Mouse (Mus musculus) lung, postnatal 0 days (tissue): ENCODE results near the gene Spint2. TPM values are rescaled to one million over a fixed set of nuclear protein-coding genes. Genes with fewer than 3 reads are reported as not detected.

Experiments
- ATAC-seq: fragments of 200-750 bp; cut with Nextera tagmentation; 2 replicates; pipeline ENCODE4 v1.8.0; 2017; ENCODE audit warnings: moderate library complexity
- DNase-seq: peaks from one replicate; pipeline ENCODE4 v3.0.0-alpha.2; 2016; ENCODE audit warnings: low spot score
- H3K27ac ChIP-seq: fragments of 300-500 bp; sonication (generic); 2 replicates; pipeline ENCODE4 v1.5.1; 2014; ENCODE audit warnings: antibody characterized with exemption, mild to moderate bottlenecking, low read length, mixed read lengths
- H3K27me3 ChIP-seq: fragments of 300-500 bp; sonication (generic); replicated peaks from 2 replicates; pipeline ENCODE4 v1.6.1; 2014; ENCODE audit warnings: low read length, mixed read lengths; ENCODE audit not compliant: insufficient read depth
- H3K36me3 ChIP-seq: fragments of 300-500 bp; sonication (generic); 2 replicates; pipeline ENCODE4 v1.6.1; 2014; ENCODE audit warnings: low read length, mixed read lengths; ENCODE audit not compliant: insufficient read depth
- H3K4me1 ChIP-seq: fragments of 300-500 bp; sonication (generic); 2 replicates; pipeline ENCODE4 v1.6.1; 2014; ENCODE audit warnings: antibody characterized with exemption, low read depth, low read length, mixed read lengths; ENCODE audit not compliant: insufficient read depth
- H3K4me2 ChIP-seq: fragments of 300-500 bp; sonication (generic); replicated peaks from 2 replicates; pipeline ENCODE4 v1.6.1; 2014; ENCODE audit warnings: low read depth, mild to moderate bottlenecking, low read length, moderate library complexity, mixed read lengths
- H3K4me3 ChIP-seq: fragments of 300-500 bp; sonication (generic); 2 replicates; pipeline ENCODE4 v1.5.1; 2014; ENCODE audit warnings: low read depth, low read length
- H3K9ac ChIP-seq: fragments of 300-500 bp; sonication (generic); replicated peaks from 2 replicates; pipeline ENCODE4 v1.6.1; 2014; ENCODE audit warnings: low read depth, mild to moderate bottlenecking
- H3K9me3 ChIP-seq: fragments of 300-500 bp; sonication (generic); 2 replicates; pipeline ENCODE4 v1.6.1; 2016; ENCODE audit warnings: low read length, mixed read lengths
- CTCF ChIP-seq: IDR thresholded peaks from 2 replicates; pipeline ENCODE4 v1.5.1; 2016; ENCODE audit warnings: antibody characterized with exemption, mild to moderate bottlenecking
- EP300 ChIP-seq: IDR thresholded peaks from 2 replicates; pipeline ENCODE4 v1.6.1; 2016; ENCODE audit warnings: antibody characterized with exemption, mild to moderate bottlenecking, control low read depth
- WGBS: fragments of 180-500 bp; shearing (Covaris S2); extraction: QIAGEN DNeasy Blood & Tissue Kit; methylation state at CpG from one replicate; pipeline ENCODE4 v1.1.7; 2014; 5-methylcytosine and 5-hydroxymethylcytosine counted together
- polyA plus RNA-seq: library from polyadenylated mRNA; unstranded; fragments of >200 nt; fragmentation: Nextera tagmentation; extraction: Ambion mirVana; gene quantifications from 2 replicates; pipeline ENCODE4 v1.2.1, GENCODE M21; 2015

Gene Spint2
- polyA plus RNA-seq, 1 experiment from 2014 or later, result 429 TPM

- Histone ChIP-seq H3K4me3 (no peak overlapping the region), H3K4me1 (peaks cover 16% of the 10 kb centered on the region), H3K9me3 (no peaks in the 10 kb centered on the region), H3K36me3 (no peaks in the 10 kb centered on the region), H3K27me3 (no peaks in the 10 kb centered on the region), H3K27ac (peak overlapping the region; percentile 57), H3K9ac (no peak overlapping the region), H3K4me2 (no peak overlapping the region)
- WGBS, result 43% methylated on average over 6 of the region's 6 CpGs
- TF ChIP-seq CTCF, result no peak
- no peak for TF ChIP-seq EP300
- no peak for DNase-seq
- no peak for ATAC-seq
These were observed 19.6 kb downstream of the Spint2 start for GRCm38 (mm10) chr7:29262151-29262550.

DNA sequence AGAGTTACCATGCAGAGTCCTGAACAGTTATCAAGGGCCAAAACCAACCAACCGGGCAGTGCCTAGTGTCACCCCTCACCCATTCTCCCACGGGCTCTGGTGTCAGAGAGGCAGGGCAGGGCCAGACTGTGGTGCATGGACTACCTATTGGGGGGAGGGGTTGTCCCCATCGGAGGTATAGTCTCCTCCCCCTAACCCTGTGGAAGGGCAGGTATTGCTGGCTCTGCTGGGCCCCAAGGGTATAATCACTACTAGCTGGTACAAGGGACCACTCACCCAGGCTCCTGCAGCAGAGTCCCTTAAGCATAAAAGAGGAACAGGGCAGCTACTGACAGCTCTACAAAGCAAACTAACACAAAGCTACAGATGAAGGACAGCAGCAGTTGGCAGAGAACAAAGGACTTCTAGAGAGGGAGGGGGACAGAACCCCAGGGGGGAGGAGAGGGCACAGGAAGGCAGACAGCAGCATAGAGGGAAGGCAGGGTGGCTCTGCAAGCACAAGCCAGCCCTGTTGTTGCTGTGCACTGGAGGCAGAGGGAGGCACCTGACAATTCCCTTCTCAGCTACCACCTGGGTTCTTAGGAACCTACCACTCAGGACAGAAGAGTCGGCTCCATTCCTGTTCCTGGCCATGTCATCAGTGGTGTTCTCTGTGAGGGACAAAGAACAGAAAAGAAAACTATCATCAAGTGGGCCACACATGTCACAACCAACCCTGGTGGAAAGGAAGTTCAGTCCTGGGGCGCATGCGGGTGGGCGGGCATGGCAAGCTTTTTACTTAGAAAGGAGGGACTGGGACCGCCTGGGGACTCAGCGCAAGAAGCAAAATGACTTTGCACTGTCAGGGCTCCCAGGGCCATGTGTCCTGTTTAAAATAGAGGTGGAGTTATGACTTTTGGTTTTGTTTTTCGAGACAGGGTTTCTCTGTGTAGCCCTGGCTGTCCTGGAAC is 21.7 kb downstream of the Spint2 start:
- Histone ChIP-seq H3K27me3 (no peaks in the 10 kb centered on the region), H3K36me3 (no peaks in the 10 kb centered on the region), H3K9ac (no peak overlapping the region), H3K9me3 (no peaks in the 10 kb centered on the region), H3K4me1 (peaks cover 19% of the 10 kb centered on the region), H3K27ac (no peak overlapping the region; the same call in 1 of the 2 replicates), H3K4me3 (no peak overlapping the region), H3K4me2 (no peak overlapping the region)
- no peak for DNase-seq
- ATAC-seq, result no peak
- 70% methylated on average over 10 of the region's 10 CpGs for WGBS
- TF ChIP-seq CTCF (no peak), EP300 (no peak)

- peak; percentile 87 for ATAC-seq
- TF ChIP-seq CTCF, result no peak
- TF ChIP-seq EP300, result no peak; the same call in 1 of the 2 replicates
- Histone ChIP-seq H3K27me3 (no peaks in the 10 kb centered on the region), H3K36me3 (no peaks in the 10 kb centered on the region), H3K4me3 (no peak overlapping the region), H3K27ac (peak overlapping the region; percentile 62; the same call in 1 of the 2 replicates), H3K4me1 (peaks cover 16% of the 10 kb centered on the region), H3K9ac (no peak overlapping the region), H3K9me3 (no peaks in the 10 kb centered on the region), H3K4me2 (no peak overlapping the region)
- peak; percentile 84 for DNase-seq
- WGBS, result 60% methylated on average over 1 of the region's 1 CpGs
These were observed 24.3 kb downstream of the Spint2 start for GRCm38 (mm10) chr7:29257368-29257767.

DNA sequence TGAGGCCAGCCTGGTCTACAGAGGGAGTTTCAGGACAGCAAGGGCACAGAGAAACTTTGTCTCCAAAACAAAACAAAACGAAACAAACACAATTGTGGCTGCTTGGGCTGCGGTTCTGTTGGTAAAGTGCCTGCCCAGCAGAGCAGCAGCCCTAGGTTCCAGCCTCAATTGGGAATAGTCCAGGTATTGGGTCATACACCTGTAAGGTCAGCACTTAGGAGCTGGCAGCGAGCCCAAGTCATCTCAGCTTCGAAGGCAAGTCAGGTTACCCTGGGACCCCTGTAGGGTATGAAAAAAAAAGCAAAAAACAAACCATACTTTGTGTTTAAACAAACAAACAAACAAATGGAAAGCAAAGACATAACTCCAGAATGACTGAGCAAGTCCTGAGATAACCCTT is 25.8 kb downstream of the Spint2 start:
- no peak for TF ChIP-seq EP300
- TF ChIP-seq CTCF, result no peak
- Histone ChIP-seq H3K27me3 (no peaks in the 10 kb centered on the region), H3K4me1 (peaks cover 12% of the 10 kb centered on the region), H3K9me3 (no peaks in the 10 kb centered on the region), H3K27ac (no peak overlapping the region), H3K9ac (no peak overlapping the region), H3K36me3 (no peaks in the 10 kb centered on the region), H3K4me3 (no peak overlapping the region), H3K4me2 (no peak overlapping the region)
- ATAC-seq, result no peak
- no peak for DNase-seq
- whole genome bisulfite sequencing, result 63% methylated on average over 4 of the region's 4 CpGs

GRCm38 (mm10) chr7:29253842-29254241 is 27.9 kb downstream of the Spint2 start:
- peaks cover 12% of the 10 kb centered on the region for H3K4me1 ChIP-seq
- no peaks in the 10 kb centered on the region for H3K9me3 ChIP-seq
- H3K36me3 ChIP-seq, result no peaks in the 10 kb centered on the region
- no peak for ATAC-seq
- no peak for DNase-seq
- WGBS, result 40% methylated on average over 5 of the region's 5 CpGs
- H3K4me3 ChIP-seq, result no peak overlapping the region
- H3K4me2 ChIP-seq, result no peak overlapping the region
- H3K27me3 ChIP-seq, result no peaks in the 10 kb centered on the region
- no peak overlapping the region for H3K9ac ChIP-seq
- TF ChIP-seq EP300, result no peak
- no peak for TF ChIP-seq CTCF
- H3K27ac ChIP-seq, result no peak overlapping the region

DNA sequence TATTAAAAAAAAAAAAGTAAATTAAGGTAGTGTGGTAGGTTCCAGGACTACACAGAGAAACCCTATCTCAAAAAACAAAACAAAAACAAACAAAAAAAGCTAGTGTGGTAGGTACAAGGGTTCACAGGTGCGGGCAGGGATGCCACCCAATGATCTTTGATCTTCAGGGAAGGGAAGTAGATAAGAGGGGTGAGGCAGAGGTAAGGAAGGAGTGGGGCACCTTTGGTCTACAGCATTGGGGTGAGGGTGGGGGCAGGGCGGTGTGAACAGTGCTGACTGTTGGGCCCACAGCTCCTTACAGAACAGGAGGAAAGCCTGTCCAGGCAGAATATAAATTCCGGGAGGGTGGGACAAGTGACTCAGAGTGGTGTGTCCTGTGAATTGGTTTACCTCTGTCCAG is 30.5 kb downstream of the Spint2 start:
- Histone ChIP-seq H3K4me3 (no peak overlapping the region), H3K9me3 (no peaks in the 10 kb centered on the region), H3K4me1 (peaks cover 5% of the 10 kb centered on the region), H3K4me2 (no peak overlapping the region), H3K27me3 (no peaks in the 10 kb centered on the region), H3K9ac (no peak overlapping the region), H3K36me3 (no peaks in the 10 kb centered on the region), H3K27ac (no peak overlapping the region)
- TF ChIP-seq CTCF, result no peak
- TF ChIP-seq EP300, result no peak
- no peak for ATAC-seq
- no peak for DNase-seq
- WGBS, result 71% methylated on average over 3 of the region's 3 CpGs
